Mouse (Mus musculus) CD4-positive, CD25-positive, alpha-beta regulatory T cell, adult 9 weeks (primary cell): Measurements from ENCODE around the gene Shisa3. TPM values are rescaled to one million over a fixed set of nuclear protein-coding genes. Genes with fewer than 3 reads are reported as not detected.

Experiments
- polyA plus RNA-seq: library from polyadenylated mRNA; unstranded; fragments of 100-300 nt; shearing (Covaris generic); gene quantifications from one replicate; pipeline ENCODE4 v1.2.1, GENCODE M21; 2017

Gene Shisa3
- 0.19 TPM for polyA plus RNA-seq

GRCm38 (mm10) chr5:67607804-67608673 is at the start of gene Shisa3:
Shisa3 (plus strand) TSS chr5:67607882.

Other genes with a start within 250 kb of the Shisa3 start
- 0.16 TPM for gene Bend4, start 179.6 kb upstream of the Shisa3 start, polyA plus RNA-seq
- gene Atp8a1, start 239.6 kb downstream of the Shisa3 start, polyA plus RNA-seq = 8.9 TPM